ENCODE assay signal across 16 mouse cellular contexts in genomic region chr7:98330375-98331002, GRCm38 (mm10). TPM values are rescaled to one million over a fixed set of nuclear protein-coding genes. Genes with fewer than 3 reads are reported as not detected.
DNase-seq lines count a peak whose midpoint lies in the region; ATAC-seq lines count a peak whose summit lies in the region.
"Had no signal": no experiment of that assay in that cellular context is flagged by ENCODE, and none has a peak within 500 bp of the region (broad histone marks: within the 10 kb centered on the region; RNA-seq: fewer than 3 reads in every experiment).

No protein-coding gene starts in this region.

- no peak for DNase-seq in hindbrain, embryonic 14.5 days (ENCODE audit: low spot score)
- peak; percentile 72 for DNase-seq in NIH3T3 (ENCODE audit: low read depth)
- peak; percentile 43 for DNase-seq in lung, postnatal 25 days (ENCODE audit: low spot score)
- no peak for DNase-seq in kidney, adult 11 months
- DNase-seq in left cerebral cortex, adult 11 months (ENCODE audit: low spot score): no peak
- DNase-seq: adrenal gland, adult 2 months; cerebellum, postnatal 14 days; kidney, adult 8-10 months; left cerebral cortex, postnatal 4 days; right cerebral cortex, postnatal 4 days had no signal

- H3K9ac ChIP-seq in hindbrain, embryonic 14.5 days: no peak overlapping the region
- no peak overlapping the region for H3K9ac ChIP-seq in hindbrain, embryonic 13.5 days
- H3K9ac ChIP-seq: embryonic facial prominence, embryonic 12.5 days; stomach, embryonic 15.5 days had no signal

- no peak overlapping the region for H3K4me3 ChIP-seq in hindbrain, embryonic 14.5 days (replicated peaks; ENCODE audit: low read length)
- H3K4me3 ChIP-seq in hindbrain, embryonic 13.5 days: no peak overlapping the region
- H3K4me3 ChIP-seq: embryonic facial prominence, embryonic 12.5 days; layer of hippocampus, adult 2 months; stomach, embryonic 15.5 days had no signal

- H3K36me3 ChIP-seq in hindbrain, embryonic 14.5 days (replicated peaks; ENCODE audit: control insufficient read depth, insufficient read depth): no peaks in the 10 kb centered on the region
- no peaks in the 10 kb centered on the region for H3K36me3 ChIP-seq in hindbrain, embryonic 13.5 days
- H3K36me3 ChIP-seq: embryonic facial prominence, embryonic 12.5 days; stomach, embryonic 15.5 days had no signal

- H3K4me1 ChIP-seq in hindbrain, embryonic 14.5 days (replicated peaks; ENCODE audit: control insufficient read depth, insufficient read depth, low read length): no peaks in the 10 kb centered on the region
- H3K4me1 ChIP-seq in hindbrain, embryonic 13.5 days (replicated peaks): 0 out of 2 replicates have a peak, but pooled peaks cover 4% of the 10 kb centered on the region

- WGBS in hindbrain, embryonic 14.5 days: 78% methylated on average over 2 of the region's 2 CpGs
- 76% methylated on average over 2 of the region's 2 CpGs for WGBS in hindbrain, embryonic 13.5 days

- no peak overlapping the region for H3K4me2 ChIP-seq in hindbrain, embryonic 14.5 days (replicated peaks)
- no peak overlapping the region for H3K4me2 ChIP-seq in hindbrain, embryonic 13.5 days
- H3K4me2 ChIP-seq: embryonic facial prominence, embryonic 12.5 days; stomach, embryonic 15.5 days had no signal

- H3K9me3 ChIP-seq in hindbrain, embryonic 14.5 days (ENCODE audit: control insufficient read depth, low read length): no peaks in the 10 kb centered on the region
- no peaks in the 10 kb centered on the region for H3K9me3 ChIP-seq in hindbrain, embryonic 13.5 days
- H3K9me3 ChIP-seq: embryonic facial prominence, embryonic 12.5 days; stomach, embryonic 15.5 days had no signal

- H3K27ac ChIP-seq in hindbrain, embryonic 14.5 days: no peak overlapping the region
- H3K27ac ChIP-seq in hindbrain, embryonic 13.5 days: no peak overlapping the region
- H3K27ac ChIP-seq: embryonic facial prominence, embryonic 12.5 days; layer of hippocampus, adult 2 months; stomach, embryonic 15.5 days had no signal

- ATAC-seq in hindbrain, embryonic 14.5 days (ENCODE audit: low FRiP score): peak; percentile 46; the same call in 1 of the 2 replicates
- ATAC-seq in hindbrain, embryonic 13.5 days (ENCODE audit: low FRiP score): no peak
- peak; percentile 44 for ATAC-seq in erythroid progenitor cell, adult 5-6 weeks (replicated peaks; ENCODE audit: low FRiP score, poor library complexity, severe bottlenecking)

- no peaks in the 10 kb centered on the region for H3K27me3 ChIP-seq in hindbrain, embryonic 14.5 days (ENCODE audit: control insufficient read depth, insufficient read depth, low read length)
- H3K27me3 ChIP-seq in hindbrain, embryonic 13.5 days: no peaks in the 10 kb centered on the region
- H3K27me3 ChIP-seq: CH12.LX; embryonic facial prominence, embryonic 12.5 days; stomach, embryonic 15.5 days had no signal

RNA-seq across cellular contexts. Expression of gene Acer3, which starts 9.5 kb away (rescaled TPM):
- polyA plus RNA-seq in hindbrain, embryonic 14.5 days (2014; fragmentation: Nextera tagmentation; extraction: Ambion mirVana): 27.1 and 27.4 TPM in 2 replicates
- 16.6 and 18.3 TPM in 2 replicates for polyA plus RNA-seq in hindbrain, embryonic 13.5 days (2015; fragmentation: Nextera tagmentation; extraction: Ambion mirVana)
- total RNA-seq in erythroid progenitor cell, adult 5-6 weeks (2015; ENCODE audit: low replicate concordance): 21.3 and 36.9 TPM in 2 replicates
- 31.0 and 68.0 TPM in 2 replicates for total RNA-seq in erythroid progenitor cell, adult 5-6 weeks (2017; ENCODE audit: low replicate concordance)

RNA-seq across cellular contexts. Expression of gene Tsku, which starts 30.6 kb away (rescaled TPM):
- 9.5 and 11.7 TPM in 2 replicates for polyA plus RNA-seq in hindbrain, embryonic 14.5 days (2014; fragmentation: Nextera tagmentation; extraction: Ambion mirVana)
- polyA plus RNA-seq in hindbrain, embryonic 13.5 days (2015; fragmentation: Nextera tagmentation; extraction: Ambion mirVana): 9.1 and 10.3 TPM in 2 replicates
- not detected in 2 replicates for total RNA-seq in erythroid progenitor cell, adult 5-6 weeks (2015; ENCODE audit: low replicate concordance)
- total RNA-seq in erythroid progenitor cell, adult 5-6 weeks (2017; ENCODE audit: low replicate concordance): 0.51 TPM in 1 of 2 replicates, not detected in the other

Comparison
In these comparisons a context has a peak if more than half of its experiments do, and no peak if none do; other contexts are left out.
1. DNase-seq: peak in NIH3T3 (single experiment) and lung, postnatal 25 days (single experiment); none in hindbrain, embryonic 14.5 days (single experiment), kidney, adult 11 months (single experiment) and left cerebral cortex, adult 11 months (single experiment).